ENCODE assay signal across 9 mouse cellular contexts in the genomic region with DNA sequence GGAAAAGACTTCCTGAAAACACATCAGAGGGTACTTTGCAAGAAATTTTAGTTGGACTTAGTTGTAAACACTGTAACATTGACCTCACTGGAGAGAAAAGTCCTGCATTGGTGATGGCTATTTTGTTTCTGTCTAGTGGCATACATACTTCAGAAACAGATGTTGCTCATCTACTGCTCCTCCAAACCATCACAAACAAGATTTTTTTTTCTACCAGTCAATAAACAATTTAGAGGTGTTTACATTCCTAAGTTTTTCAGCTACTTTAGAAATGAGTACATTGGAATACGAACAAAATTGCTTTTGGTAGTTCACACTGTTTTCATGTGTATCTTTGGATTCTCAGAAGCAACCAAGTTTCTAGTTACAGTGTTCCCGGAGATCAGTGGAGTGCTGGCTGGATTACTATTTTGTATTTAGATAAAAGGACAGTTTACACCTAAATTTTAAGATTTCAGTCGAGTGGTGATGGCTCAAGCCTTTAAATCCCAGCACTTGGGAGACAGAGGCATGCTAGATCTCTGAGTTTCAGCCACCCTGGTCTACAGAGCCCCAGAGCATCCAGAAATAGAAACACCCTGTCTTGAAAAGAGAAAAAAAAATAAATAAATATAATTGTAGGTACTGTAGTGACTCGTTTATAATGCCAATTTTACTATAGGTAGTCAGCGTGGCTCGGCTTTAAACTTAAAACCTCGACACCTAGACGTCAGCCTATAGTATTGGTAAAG. TPM values are rescaled to one million over a fixed set of nuclear protein-coding genes. Genes with fewer than 3 reads are reported as not detected.
DNase-seq lines count a peak whose midpoint lies in the region; ATAC-seq and TF ChIP-seq lines count a peak whose summit lies in the region.
"Had no signal": no experiment of that assay in that cellular context is flagged by ENCODE, and none has a peak within 500 bp of the region (broad histone marks: within the 10 kb centered on the region; RNA-seq: fewer than 3 reads in every experiment).

No protein-coding gene starts in this region.

- peak overlapping the region; percentile 95 for H3K4me2 ChIP-seq in CH12.LX (ENCODE audit: insufficient read depth, low read depth, poor library complexity, severe bottlenecking)
- peak overlapping the region; percentile 74 for H3K4me2 ChIP-seq in forebrain, embryonic 14.5 days (ENCODE audit: low read length)
- H3K4me2 ChIP-seq in liver, embryonic 16.5 days (ENCODE audit: low read depth, low read length) = peak overlapping the region; percentile 85

- H3K9ac ChIP-seq in CH12.LX (ENCODE audit: insufficient read depth, low read depth) = peak overlapping the region; percentile 86
- peak overlapping the region; percentile 78 for H3K9ac ChIP-seq in forebrain, embryonic 14.5 days (ENCODE audit: low read length)
- peak overlapping the region; percentile 87 for H3K9ac ChIP-seq in liver, embryonic 16.5 days (ENCODE audit: low read depth, low read length)

- no peaks in the 10 kb centered on the region for H3K27me3 ChIP-seq in CH12.LX (replicated peaks)
- H3K27me3 ChIP-seq in forebrain, embryonic 14.5 days (replicated peaks; ENCODE audit: control insufficient read depth, insufficient read depth, low read length) = no peaks in the 10 kb centered on the region
- H3K27me3 ChIP-seq in liver, embryonic 16.5 days (ENCODE audit: control insufficient read depth, insufficient read depth, low read depth, low read length) = no peaks in the 10 kb centered on the region

- 30% methylated on average over 8 of the region's 8 CpGs for WGBS in forebrain, embryonic 14.5 days
- WGBS in liver, embryonic 16.5 days (ENCODE audit: insufficient replicate concordance) = 38% methylated on average over 8 of the region's 8 CpGs

- intact Hi-C loops in gastrocnemius, adult 2 months (cut with DNase I) = loop anchor here (1.0 kb wide), 1 partner anchor 15 kb away; a partner anchor contains a TSS
- intact Hi-C loops in gastrocnemius, postnatal 14 days (cut with DNase I; ENCODE audit: low total_unique reads) = loop anchor here (2.0 kb wide), 1 partner anchor 15 kb away; a partner anchor contains a TSS

- H3K9me3 ChIP-seq in CH12.LX (replicated peaks; ENCODE audit: low read length) = no peaks in the 10 kb centered on the region
- H3K9me3 ChIP-seq in forebrain, embryonic 14.5 days (replicated peaks; ENCODE audit: control insufficient read depth, low read length) = no peaks in the 10 kb centered on the region
- H3K9me3 ChIP-seq in liver, embryonic 16.5 days (replicated peaks; ENCODE audit: control insufficient read depth, low read length) = no peaks in the 10 kb centered on the region

- no peak for TF ChIP-seq CTCF in gastrocnemius, adult 2 months (IDR thresholded peaks at IDR 0.05)
- no peak for TF ChIP-seq CTCF in CH12.LX (conservative IDR thresholded peaks at IDR 0.05 in 1 of 2, IDR thresholded peaks at IDR 0.05 in 1 of 2; ENCODE audit: low read depth in 2 of 2, low read length in 2 of 2)

- peaks cover 6 to 25% of the 10 kb centered on the region in 2 experiments; a peak in 3 of 4 replicates for H3K4me1 ChIP-seq in CH12.LX (ENCODE audit: control insufficient read depth in 1 of 2, insufficient read depth in 2 of 2)
- 0 out of 2 replicates have a peak, but pooled peaks cover 2% of the 10 kb centered on the region for H3K4me1 ChIP-seq in forebrain, embryonic 14.5 days (ENCODE audit: control insufficient read depth, insufficient read depth, low read length)
- H3K4me1 ChIP-seq in liver, embryonic 16.5 days (ENCODE audit: control insufficient read depth, low read depth, low read length) = peaks cover 21% of the 10 kb centered on the region

- no peaks in the 10 kb centered on the region for H3K36me3 ChIP-seq in CH12.LX (replicated peaks in 1 of 2; ENCODE audit: control insufficient read depth in 1 of 2, insufficient read depth in 1 of 2, low read length in 1 of 2)
- H3K36me3 ChIP-seq in forebrain, embryonic 14.5 days (ENCODE audit: control insufficient read depth, insufficient read depth, low read length) = no peaks in the 10 kb centered on the region
- no peaks in the 10 kb centered on the region for H3K36me3 ChIP-seq in liver, embryonic 16.5 days (ENCODE audit: control insufficient read depth, insufficient read depth)

- no peak for DNase-seq in gastrocnemius, adult 2 months
- no peak for DNase-seq in gastrocnemius, postnatal 14 days
- no peak for DNase-seq in CH12.LX (ENCODE audit: extremely low read depth)
- DNase-seq in forebrain, embryonic 14.5 days (ENCODE audit: low spot score) = no peak
- no peak for DNase-seq in B cell, adult 2 months
- no peak for DNase-seq in right cerebral cortex, adult 18-20 months
- no peak for DNase-seq in gastrocnemius, postnatal 10 days
- DNase-seq: embryo, embryonic 11 days had no signal

- TF ChIP-seq EP300 in CH12.LX (IDR thresholded peaks at IDR 0.05; ENCODE audit: low read length) = no peak

- dilution Hi-C loops in CH12.LX (cut with MboI; ENCODE audit: extremely low pct_ligation_motif_present, extremely low pct_unique_long_range_greater_than_20kb, low sequenced_read_pairs) = no loop called here

- no peak for TF ChIP-seq RAD21 in CH12.LX (IDR thresholded peaks at IDR 0.05; ENCODE audit: low read depth, low read length)

- H3K79me2 ChIP-seq in CH12.LX (replicated peaks; ENCODE audit: control insufficient read depth, extremely low read depth, insufficient read depth, poor library complexity, severe bottlenecking) = no peaks in the 10 kb centered on the region

- peak overlapping the region; percentile 74 for H3K4me3 ChIP-seq in gastrocnemius, adult 2 months
- peak overlapping the region; percentile 68 to 81 (median 78) for H3K4me3 ChIP-seq in CH12.LX (replicated peaks in 1 of 3; ENCODE audit: low read depth in 2 of 3, low read length in 2 of 3, poor library complexity in 1 of 3)
- H3K4me3 ChIP-seq in forebrain, embryonic 14.5 days (ENCODE audit: low read depth, low read length) = peak overlapping the region; percentile 59
- H3K4me3 ChIP-seq in liver, embryonic 16.5 days (ENCODE audit: low read depth, low read length) = peak overlapping the region; percentile 79

- ATAC-seq in forebrain, embryonic 14.5 days = no peak
- ATAC-seq in liver, embryonic 16.5 days (ENCODE audit: low read depth) = no peak

- in situ Hi-C loops in CH12.LX (cut with MboI; ENCODE audit: low pct_ligation_motif_present, low pct_unique_long_range_greater_than_20kb, low sequenced_read_pairs) = no loop called here

- H3K27ac ChIP-seq in gastrocnemius, adult 2 months = peak overlapping the region; percentile 96
- H3K27ac ChIP-seq in CH12.LX (ENCODE audit: insufficient read depth, low read depth) = peak overlapping the region; percentile 75
- peak overlapping the region; percentile 96 for H3K27ac ChIP-seq in forebrain, embryonic 14.5 days (ENCODE audit: low read depth, low read length)
- peak overlapping the region; percentile 97 for H3K27ac ChIP-seq in liver, embryonic 16.5 days (ENCODE audit: low read length)

- TF ChIP-seq POLR2A in CH12.LX (IDR thresholded peaks at IDR 0.05; ENCODE audit: low read depth, low read length) = no peak

TF ChIP-seq in CH12.LX, 34 proteins besides CTCF, POLR2A, EP300 and RAD21:
- TF ChIP-seq UBTF (IDR thresholded peaks at IDR 0.05; ENCODE audit: low read depth, low read length) (no peak), JUN (IDR thresholded peaks at IDR 0.05; ENCODE audit: insufficient read depth, low read depth, low read length) (no peak), USF2 (conservative IDR thresholded peaks at IDR 0.05; ENCODE audit: low read depth, low read length) (no peak), NELFE (IDR thresholded peaks at IDR 0.05; ENCODE audit: low read depth, low read length) (no peak)

RNA-seq across cellular contexts. Expression of a gene that starts 15.6 kb away (rescaled TPM):
- total RNA-seq in gastrocnemius, adult 2 months (2021) = 10 to 100 TPM; 15.5 to 19.0 TPM
- total RNA-seq in gastrocnemius, postnatal 14 days (2021) = 10 to 100 TPM; 16.1 to 18.8 TPM
- total RNA-seq in CH12.LX (2012; rRNA removed) (25.1 and 29.9 TPM in 2 replicates), CH12.LX (2014; rRNA removed) (66.2 and 79.4 TPM in 2 replicates)
- polyA plus RNA-seq in CH12.LX (2012; ENCODE audit: insufficient read length, low read depth) = 52.4 and 58.8 TPM in 2 replicates
- polyA plus RNA-seq in forebrain, embryonic 14.5 days (2014; fragmentation: Nextera tagmentation; extraction: Ambion mirVana) = 76.6 and 84.4 TPM in 2 replicates
- 46.1 and 47.0 TPM in 2 replicates for polyA plus RNA-seq in liver, embryonic 16.5 days (2015; fragmentation: Nextera tagmentation; extraction: Ambion mirVana)
- total RNA-seq in gastrocnemius, postnatal 10 days (2021) = 10 to 100 TPM; 22.7 to 36.5 TPM
